Mouse (Mus musculus) frontal cortex, postnatal 14 days (tissue): ENCODE data around the gene Palld.

Experiments used
- DNase-seq, 2 experiments: peaks; one replicate each; pipeline ENCODE4 v3.0.0; 2022; ENCODE audit warnings: low spot score in 2 of 2

Gene Palld

DNA sequence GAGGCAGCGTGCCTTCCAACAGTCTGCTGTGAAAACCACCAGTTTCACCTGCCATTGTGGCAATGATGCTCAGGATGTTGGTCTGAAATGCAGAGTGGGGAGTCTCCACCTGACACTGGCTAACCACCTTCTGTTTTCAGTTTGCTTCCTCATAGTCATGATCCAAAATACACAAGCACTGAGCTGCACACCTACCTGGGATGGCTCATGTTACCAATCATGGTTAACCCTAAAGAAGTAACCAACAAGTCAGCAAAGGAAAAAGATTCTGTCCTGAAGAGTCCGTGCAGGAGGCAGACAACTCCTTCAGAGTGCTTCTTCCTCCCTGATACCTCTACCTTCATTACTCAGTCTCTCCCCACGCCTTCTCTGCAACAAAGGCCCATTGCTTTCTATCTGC is 314.8 kb downstream of the Palld start:
- no peak for DNase-seq

- no peak for DNase-seq
Observed at GRCm38 (mm10) chr8:61586529-61586928, 316.0 kb downstream of the Palld start.

DNA sequence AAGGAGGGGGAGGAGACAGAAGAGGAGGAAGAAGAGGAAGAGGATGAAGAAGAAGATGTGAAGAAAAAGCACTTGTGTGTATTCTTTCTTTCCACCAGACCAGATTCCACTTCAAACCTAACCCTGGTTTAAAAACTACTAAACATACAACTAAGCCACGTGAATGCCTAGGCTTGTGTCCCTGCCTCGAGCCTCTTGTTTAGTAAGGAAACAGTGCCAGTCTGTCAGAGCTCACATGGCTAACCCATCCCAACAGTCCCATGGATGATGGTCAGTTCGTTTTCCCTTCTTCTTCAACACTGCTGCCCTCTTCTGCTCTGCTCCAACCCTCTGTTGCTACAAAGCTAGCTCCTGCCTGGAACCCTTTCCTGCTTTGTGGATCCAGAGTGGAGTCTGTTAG is 316.7 kb downstream of the Palld start:
- DNase-seq = no peak

- DNase-seq = no peak
Observed at GRCm38 (mm10) chr8:61584714-61585383, 317.6 kb downstream of the Palld start.

GRCm38 (mm10) chr8:61582547-61582946 is 319.9 kb downstream of the Palld start:
- DNase-seq = no peak

DNA sequence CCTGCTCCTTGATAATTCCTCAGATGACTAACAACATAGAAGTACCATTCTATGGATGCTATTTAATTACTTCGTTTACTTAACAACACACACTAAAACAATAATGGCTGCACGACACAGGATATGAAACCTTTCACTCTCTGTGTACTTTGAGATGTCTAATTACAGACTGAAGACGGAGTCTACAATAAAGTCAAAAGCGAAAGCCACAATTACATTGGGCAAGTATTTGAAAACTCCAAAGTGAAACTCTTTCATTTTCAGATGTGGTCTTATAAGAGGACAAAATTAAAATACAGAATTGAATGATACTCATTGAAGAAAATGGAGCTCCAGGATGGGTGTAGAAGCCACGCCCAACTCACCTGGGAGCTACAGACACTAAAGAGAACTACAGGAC is 321.2 kb downstream of the Palld start:
- no peak for DNase-seq

- no peak for DNase-seq
Observed at GRCm38 (mm10) chr8:61579831-61580230, 322.7 kb downstream of the Palld start.

DNA sequence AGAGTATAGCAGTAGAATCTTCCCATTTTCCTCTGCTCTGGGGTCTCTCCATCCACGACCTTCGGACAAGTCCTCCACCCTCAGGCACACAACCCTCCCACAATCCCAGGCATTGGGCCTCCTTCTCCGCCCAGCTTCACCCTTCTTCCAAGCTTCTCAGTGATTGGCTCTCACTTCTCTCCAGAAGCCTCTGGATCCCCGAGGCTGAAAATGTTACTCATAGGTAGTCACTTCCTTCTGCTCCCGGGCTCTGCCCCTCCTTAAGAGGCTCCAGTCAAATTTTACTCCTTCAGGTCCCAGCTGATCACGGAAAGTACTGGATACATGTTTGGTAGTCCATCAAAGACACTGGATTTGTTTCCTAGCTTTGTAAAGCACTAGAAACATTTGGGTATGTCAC is 323.7 kb downstream of the Palld start:
- DNase-seq = no peak

GRCm38 (mm10) chr8:61575096-61575653 is 327.3 kb downstream of the Palld start:
- DNase-seq = no peak

DNA sequence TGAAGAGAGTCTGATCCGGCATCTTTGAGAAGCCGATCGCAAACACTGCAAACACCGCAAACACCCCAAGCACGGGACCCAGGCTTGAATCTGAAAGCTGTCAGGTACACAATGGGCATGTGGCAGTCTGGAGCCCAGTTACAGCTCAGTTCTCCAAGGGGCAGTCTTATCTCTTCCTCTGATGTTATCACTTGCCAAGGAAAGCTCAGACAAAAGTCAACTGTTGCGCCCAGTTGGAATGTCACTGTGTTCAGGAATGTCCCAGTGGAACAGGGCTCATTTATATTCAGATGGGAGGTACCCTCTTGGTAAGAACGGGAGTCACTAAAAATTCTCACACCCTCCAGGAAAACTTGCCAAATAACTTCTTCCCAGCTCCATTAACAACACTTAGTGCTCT is 328.0 kb downstream of the Palld start:
- DNase-seq = no peak

DNA sequence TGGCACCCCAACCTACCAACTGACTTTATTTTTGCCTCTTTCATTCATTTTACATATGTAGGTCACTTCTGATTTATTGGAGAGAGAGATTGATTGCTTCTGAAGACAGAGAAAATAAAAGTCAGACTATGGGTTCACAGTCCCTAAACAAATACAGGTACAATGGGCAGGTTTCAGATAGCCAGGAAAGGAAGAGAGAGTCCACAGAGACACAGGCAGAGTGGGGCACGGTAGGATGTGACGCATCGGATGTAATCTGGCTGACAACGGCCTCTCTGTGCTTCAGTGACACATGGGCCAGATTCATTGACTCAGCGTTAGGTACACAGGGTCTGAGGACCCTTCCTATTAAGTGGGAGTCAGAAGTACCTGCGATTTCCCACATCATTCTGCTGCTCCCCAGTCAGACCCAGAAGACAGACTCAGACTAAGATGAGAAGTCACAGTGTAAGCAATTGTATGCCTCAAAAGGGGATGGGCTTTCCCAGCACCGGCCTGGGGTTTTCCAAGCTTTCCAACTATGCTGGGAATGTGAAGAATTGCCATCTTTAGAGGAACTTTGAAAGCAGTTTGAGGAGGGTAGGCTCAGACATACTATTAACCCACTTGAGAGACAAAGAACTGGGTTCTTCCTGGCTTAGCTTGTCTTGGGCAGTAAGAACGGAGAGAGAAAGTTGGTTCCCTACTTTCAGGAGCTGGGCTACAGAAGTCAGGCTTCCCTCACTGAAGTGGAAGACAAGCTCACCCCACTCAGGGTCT is 329.1 kb downstream of the Palld start:
- DNase-seq = no peak

DNA sequence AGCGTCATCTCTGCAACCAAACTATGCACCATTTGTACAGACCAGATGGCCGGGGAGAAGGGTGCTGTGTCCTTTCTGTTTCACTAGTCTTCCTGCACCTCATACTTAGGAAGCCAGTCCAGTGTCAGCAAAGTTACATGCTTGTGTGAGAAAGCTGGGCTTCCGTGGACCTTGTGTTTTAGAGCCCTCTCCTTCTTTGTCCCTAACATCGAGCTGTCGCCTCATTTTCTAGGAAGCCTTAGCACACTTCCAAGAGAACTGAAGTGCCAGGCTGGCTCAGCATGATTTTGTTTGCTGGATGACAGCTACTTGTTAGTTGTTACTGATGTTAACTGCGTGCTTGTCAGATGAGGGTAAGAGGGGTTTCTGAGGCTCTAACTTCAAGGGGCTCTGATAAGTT is 329.8 kb downstream of the Palld start:
- DNase-seq = no peak

DNA sequence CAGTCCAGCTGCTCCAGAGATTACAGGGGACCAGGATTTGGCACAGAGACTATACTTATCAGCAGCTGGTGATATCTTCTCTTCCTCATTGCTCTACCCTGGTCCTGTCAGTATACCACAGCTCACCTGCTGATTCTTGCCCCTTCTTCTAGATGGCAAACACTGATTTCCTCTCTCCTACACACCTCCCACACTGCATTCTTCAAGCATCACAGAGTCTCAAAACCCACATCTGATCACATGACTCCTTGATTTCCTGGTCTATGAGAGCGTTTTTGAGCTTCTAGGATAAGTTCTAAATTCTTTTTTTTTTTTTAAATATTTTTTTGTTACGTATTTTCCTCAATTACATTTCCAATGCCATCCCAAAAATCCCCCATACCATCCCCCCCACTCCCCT is 331.9 kb downstream of the Palld start:
- no peak for DNase-seq

DNA sequence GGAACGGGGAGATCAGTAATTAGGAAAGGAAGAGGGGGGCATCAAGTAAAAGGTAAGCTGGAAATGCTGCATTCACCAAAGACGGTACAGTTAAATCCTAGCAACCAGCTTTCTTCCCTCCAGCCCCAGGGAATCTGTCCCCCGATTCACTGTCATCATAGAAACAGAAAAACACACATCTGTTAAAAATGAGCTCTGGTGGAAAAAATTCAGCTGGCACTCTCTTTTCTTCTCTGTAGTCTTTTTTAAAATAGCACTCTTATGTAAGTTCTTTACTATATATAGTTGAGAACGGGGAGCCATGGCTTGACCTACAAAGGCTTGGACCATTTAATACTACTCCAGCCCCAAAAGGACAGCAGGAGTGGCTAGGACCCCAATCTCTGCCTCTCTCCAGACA is 332.8 kb downstream of the Palld start:
- no peak for DNase-seq

GRCm38 (mm10) chr8:61569211-61569610 is 333.3 kb downstream of the Palld start:
- DNase-seq = no peak

DNA sequence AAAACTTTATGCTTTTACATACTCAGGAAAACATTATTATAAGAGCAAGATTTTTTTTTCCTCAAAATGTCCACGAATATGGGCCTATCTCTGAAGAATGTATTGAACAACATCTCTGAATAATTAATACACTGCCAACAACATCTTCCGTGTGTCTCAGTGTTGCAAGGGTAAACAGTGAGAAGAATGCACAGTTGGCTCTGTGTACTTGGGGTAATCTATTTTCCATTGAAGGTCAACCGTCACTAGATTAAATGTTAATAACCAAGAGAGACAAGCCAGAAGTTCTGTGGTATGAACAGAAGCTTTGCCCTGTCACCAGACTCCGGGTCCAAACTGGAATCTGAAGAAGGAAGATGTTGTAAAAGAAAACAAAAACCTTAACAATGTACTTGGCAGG is 339.1 kb downstream of the Palld start:
- no peak for DNase-seq

GRCm38 (mm10) chr8:61562626-61563025 is 339.9 kb downstream of the Palld start:
- no peak for DNase-seq

DNA sequence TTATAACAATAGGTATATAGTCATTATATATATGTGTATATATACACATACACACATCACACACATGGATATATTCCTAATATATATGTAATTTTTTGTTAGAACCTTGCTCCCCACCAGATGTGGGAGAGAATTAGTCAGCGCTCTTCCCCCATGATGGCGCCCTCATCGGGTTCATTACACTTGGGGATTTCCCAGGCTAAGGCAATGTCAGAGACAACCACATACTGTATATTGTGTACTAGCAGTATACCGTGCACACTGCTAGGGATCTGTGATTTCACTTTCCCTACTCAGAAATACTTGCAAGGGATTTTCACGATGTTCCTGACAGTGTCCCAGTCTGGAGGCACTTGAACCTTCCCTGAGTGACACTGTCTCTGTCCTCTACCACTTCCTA is 341.3 kb downstream of the Palld start:
- DNase-seq = no peak

DNA sequence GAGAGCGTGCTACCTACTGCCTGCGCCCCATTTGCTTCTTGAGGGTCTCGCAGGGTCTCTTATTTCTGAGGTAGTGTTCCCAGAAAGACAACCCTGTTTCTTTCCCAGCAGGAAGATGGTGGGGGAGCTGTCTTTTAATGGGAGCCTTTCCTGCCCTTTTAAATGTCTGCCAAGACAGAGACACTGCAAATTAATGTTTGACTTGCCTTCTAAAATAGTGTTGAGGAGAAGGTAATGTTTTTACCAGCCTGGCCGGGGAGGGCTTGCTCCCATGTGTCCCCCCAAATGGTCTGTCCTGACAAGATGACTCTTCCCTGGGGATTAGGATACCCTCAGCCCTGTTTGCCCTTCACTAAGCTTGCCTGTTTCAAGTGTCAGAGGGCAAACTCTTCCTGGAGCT is 342.5 kb downstream of the Palld start:
- no peak for DNase-seq

DNA sequence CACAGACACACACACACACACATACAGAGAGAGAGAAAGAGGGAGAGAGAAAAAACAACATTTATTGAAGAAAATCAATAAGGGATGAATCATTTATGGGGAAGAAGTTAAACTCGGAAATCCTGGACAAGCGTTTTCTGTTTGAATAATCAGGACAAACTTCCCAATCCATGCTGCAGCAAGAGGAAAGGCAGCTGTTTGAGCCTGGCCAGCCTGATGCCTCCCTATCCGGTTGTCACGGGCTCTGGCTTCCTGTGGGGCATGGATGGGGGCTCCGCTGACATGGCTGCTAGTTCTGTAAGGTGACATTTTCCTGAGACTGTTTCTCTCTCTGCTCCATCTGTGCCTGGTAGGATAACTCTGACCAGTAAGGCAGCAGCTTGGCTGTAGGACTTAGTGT is 343.0 kb downstream of the Palld start:
- no peak for DNase-seq

DNA sequence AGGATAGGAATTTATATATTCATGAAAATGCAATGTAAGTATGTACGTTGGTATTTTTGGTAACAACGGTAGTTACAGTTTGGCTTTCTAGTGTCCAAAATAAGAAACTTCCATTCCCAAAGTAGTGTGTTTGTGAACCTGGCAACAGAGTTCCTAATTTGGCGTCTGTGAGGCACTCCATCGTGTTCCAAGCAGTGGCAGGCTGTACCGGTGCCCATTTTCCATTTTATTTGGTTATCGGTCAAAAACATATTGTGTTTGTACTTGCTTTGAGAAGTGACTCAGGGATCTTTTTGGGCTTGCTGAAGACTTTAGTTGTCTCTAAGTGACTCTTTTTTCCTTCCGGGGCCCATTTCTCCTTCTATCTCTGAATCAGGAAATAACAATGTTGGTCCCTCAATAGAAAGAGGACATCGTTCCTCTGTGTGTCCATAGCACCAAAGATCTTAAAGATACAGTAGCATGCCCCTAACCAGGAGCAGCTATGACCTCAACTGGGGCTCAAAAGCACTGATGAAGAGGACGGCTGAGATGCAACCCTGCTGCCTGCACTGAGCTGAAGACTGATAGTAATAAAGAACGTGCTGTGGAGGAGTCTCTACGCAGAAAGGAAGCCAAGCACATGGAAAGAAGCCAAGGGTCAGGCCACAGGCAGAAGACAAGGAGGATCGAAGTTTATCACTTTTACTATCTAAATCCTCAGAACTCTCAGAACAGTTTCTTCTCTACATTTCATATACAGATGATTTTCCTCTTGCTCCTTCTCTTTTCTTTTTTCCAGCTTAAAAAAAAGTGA is 344.2 kb downstream of the Palld start:
- DNase-seq = no peak

GRCm38 (mm10) chr8:61557036-61557435 is 345.5 kb downstream of the Palld start:
- DNase-seq = no peak
